Mouse (Mus musculus): ENCODE results near the gene RPS10-NUDT3.

DNA sequence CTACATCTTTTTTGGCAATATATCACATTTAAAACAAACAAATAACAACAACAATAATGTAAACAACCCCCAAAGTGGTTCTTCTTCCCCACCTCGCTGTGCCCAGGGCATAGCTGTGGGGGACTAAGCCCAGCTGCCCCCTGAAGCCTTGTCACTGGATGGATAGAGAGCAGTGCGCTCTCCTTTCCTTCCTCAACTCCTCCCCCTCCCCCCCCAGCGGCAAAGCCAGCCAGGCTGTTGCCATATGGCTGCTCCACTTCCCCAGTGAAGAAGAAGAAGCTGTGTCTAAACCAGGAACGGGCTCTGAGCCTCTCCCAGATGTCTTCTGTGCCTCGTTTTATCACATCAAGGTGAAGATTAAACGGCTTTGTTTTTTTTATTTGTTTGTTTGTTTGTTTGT, 8.1 kb upstream of the RPS10-NUDT3 start:
- no peak for TF ChIP-seq CTCF (IDR thresholded peaks at IDR 0.05; ENCODE audit: extremely low read depth, insufficient read depth, insufficient read length, insufficient replicate concordance)
- no peak for TF ChIP-seq POLR2A (IDR thresholded peaks at IDR 0.05; ENCODE audit: low read depth, low read length)

Data from spleen, adult 2 months (tissue).